In genomic region chr11:83289036-83289435, GRCm38 (mm10) we compare ENCODE assay signal across 26 mouse cellular contexts. TPM values are rescaled to one million over a fixed set of nuclear protein-coding genes. Genes with fewer than 3 reads are reported as not detected.
DNase-seq lines count a peak whose midpoint lies in the region; ATAC-seq and TF ChIP-seq lines count a peak whose summit lies in the region.
"Had no signal": no experiment of that assay in that cellular context is flagged by ENCODE, and none has a peak within 500 bp of the region (broad histone marks: within the 10 kb centered on the region; RNA-seq: fewer than 3 reads in every experiment).

No protein-coding gene starts in this region.

- TF ChIP-seq CTCF in liver, embryonic 14.5 days (IDR thresholded peaks at IDR 0.05; ENCODE audit: low read depth), result 0 out of 2 replicates have a peak, but pooled peaks have one; percentile 10

- H3K4me2 ChIP-seq in liver, embryonic 14.5 days (ENCODE audit: low read depth), result no peak overlapping the region
- no peak overlapping the region for H3K4me2 ChIP-seq in liver, embryonic 12.5 days
- H3K4me2 ChIP-seq: embryonic facial prominence, embryonic 13.5 days; embryonic facial prominence, embryonic 15.5 days; forebrain, embryonic 13.5 days; forebrain, embryonic 15.5 days had no signal

- peak; percentile 29 for DNase-seq in heart, adult 11 months
- no peak for DNase-seq in heart, embryonic 10.5 days (ENCODE audit: low spot score)
- no peak for DNase-seq in liver, embryonic 14.5 days (ENCODE audit: low read depth in 3 of 3, low spot score in 3 of 3)
- DNase-seq in A20 (ENCODE audit: low read depth, low spot score), result peak; percentile 35
- no peak for DNase-seq in cerebellum, adult 11-12 months
- DNase-seq: adrenal gland, adult 8-10 months; adrenal gland, postnatal 14 days; adrenal gland, postnatal 36 days; cerebellum, adult 18-20 months; cerebellum, adult 8-10 months; cerebellum, adult 9-11 months; cerebellum, postnatal 14 days; cerebellum, postnatal 36 days; embryo, embryonic 11 days; forebrain, postnatal 0 days had no signal

- H3K4me1 ChIP-seq in heart, embryonic 10.5 days, result peaks cover 14% of the 10 kb centered on the region
- H3K4me1 ChIP-seq in liver, embryonic 14.5 days (replicated peaks; ENCODE audit: control insufficient read depth in 2 of 2, insufficient read depth in 2 of 2, low read length in 1 of 2), result peaks cover 43 to 47% of the 10 kb centered on the region in 2 experiments
- peaks cover 74% of the 10 kb centered on the region for H3K4me1 ChIP-seq in liver, embryonic 12.5 days

- H3K27ac ChIP-seq in heart, embryonic 10.5 days, result no peak overlapping the region
- no peak overlapping the region for H3K27ac ChIP-seq in liver, embryonic 14.5 days
- no peak overlapping the region for H3K27ac ChIP-seq in liver, embryonic 12.5 days
- H3K27ac ChIP-seq: embryonic facial prominence, embryonic 13.5 days; embryonic facial prominence, embryonic 15.5 days; forebrain, embryonic 10.5 days; forebrain, embryonic 13.5 days; forebrain, embryonic 15.5 days had no signal

- no peak for TF ChIP-seq EP300 in liver, embryonic 14.5 days (IDR thresholded peaks at IDR 0.05; ENCODE audit: low read depth)

- no peaks in the 10 kb centered on the region for H3K27me3 ChIP-seq in heart, embryonic 10.5 days (ENCODE audit: insufficient read depth, poor library complexity, severe bottlenecking)
- H3K27me3 ChIP-seq in liver, embryonic 14.5 days (ENCODE audit: control insufficient read depth, insufficient read depth, low read length), result no peaks in the 10 kb centered on the region
- H3K27me3 ChIP-seq in liver, embryonic 12.5 days (replicated peaks), result peaks cover 4% of the 10 kb centered on the region; the same call in 1 of the 2 replicates
- H3K27me3 ChIP-seq: embryonic facial prominence, embryonic 13.5 days; embryonic facial prominence, embryonic 15.5 days; forebrain, embryonic 13.5 days; forebrain, embryonic 15.5 days had no signal

- no peak for ATAC-seq in liver, embryonic 14.5 days (ENCODE audit: insufficient read depth)
- ATAC-seq in liver, embryonic 12.5 days, result no peak
- ATAC-seq: activated CD4-positive, CD25-positive, alpha-beta regulatory T cell, adult 4 months; forebrain, embryonic 13.5 days; forebrain, embryonic 15.5 days; forebrain, postnatal 0 days; Patski had no signal

- H3K4me3 ChIP-seq in heart, embryonic 10.5 days, result no peak overlapping the region
- H3K4me3 ChIP-seq in liver, embryonic 14.5 days (ENCODE audit: insufficient read depth in 1 of 2, low read depth in 2 of 2, low read length in 2 of 2), result no peak overlapping the region
- H3K4me3 ChIP-seq in liver, embryonic 12.5 days, result no peak overlapping the region
- H3K4me3 ChIP-seq: embryonic facial prominence, embryonic 13.5 days; embryonic facial prominence, embryonic 15.5 days; erythroblast, embryonic 14.5 days; forebrain, embryonic 10.5 days; forebrain, embryonic 13.5 days; forebrain, embryonic 15.5 days had no signal

- 89% methylated on average over 5 of the region's 5 CpGs for WGBS in heart, embryonic 10.5 days
- WGBS in liver, embryonic 14.5 days (ENCODE audit: insufficient replicate concordance), result 86% methylated on average over 5 of the region's 5 CpGs
- 89% methylated on average over 5 of the region's 5 CpGs for WGBS in liver, embryonic 12.5 days (ENCODE audit: insufficient replicate concordance)

- no peak overlapping the region for H3K9ac ChIP-seq in liver, embryonic 14.5 days (replicated peaks)
- no peak overlapping the region for H3K9ac ChIP-seq in liver, embryonic 12.5 days
- H3K9ac ChIP-seq: embryonic facial prominence, embryonic 13.5 days; embryonic facial prominence, embryonic 15.5 days; forebrain, embryonic 13.5 days; forebrain, embryonic 15.5 days; forebrain, postnatal 0 days had no signal

- 0 out of 2 replicates have a peak, but pooled peaks cover under 1% of the 10 kb centered on the region for H3K36me3 ChIP-seq in heart, embryonic 10.5 days
- peaks cover 7% of the 10 kb centered on the region for H3K36me3 ChIP-seq in liver, embryonic 14.5 days (replicated peaks; ENCODE audit: control insufficient read depth, insufficient read depth, low read depth)
- H3K36me3 ChIP-seq in liver, embryonic 12.5 days, result peaks cover 7% of the 10 kb centered on the region
- H3K36me3 ChIP-seq: embryonic facial prominence, embryonic 13.5 days; forebrain, embryonic 15.5 days had no signal

- H3K9me3 ChIP-seq in heart, embryonic 10.5 days, result no peaks in the 10 kb centered on the region
- no peaks in the 10 kb centered on the region for H3K9me3 ChIP-seq in liver, embryonic 14.5 days (ENCODE audit: control insufficient read depth, low read length)
- H3K9me3 ChIP-seq in liver, embryonic 12.5 days (replicated peaks), result no peaks in the 10 kb centered on the region
- H3K9me3 ChIP-seq: embryonic facial prominence, embryonic 13.5 days; embryonic facial prominence, embryonic 15.5 days; forebrain, embryonic 10.5 days; forebrain, embryonic 13.5 days; forebrain, embryonic 15.5 days; G1E had no signal

RNA-seq across cellular contexts. Expression of gene Slfn14, which starts 2.5 kb away (rescaled TPM):
- polyA plus RNA-seq in heart, embryonic 10.5 days (2016; fragmentation: Nextera tagmentation; extraction: Ambion mirVana), result 0.58 and 0.79 TPM in 2 replicates
- polyA plus RNA-seq in liver, embryonic 14.5 days (2012; rRNA removed), result 11.4 and 15.4 TPM in 2 replicates
- 29.3 and 30.4 TPM in 2 replicates for polyA plus RNA-seq in liver, embryonic 14.5 days (2014; fragmentation: Nextera tagmentation; extraction: Ambion mirVana)
- polyA plus RNA-seq in liver, embryonic 12.5 days (2016; fragmentation: Nextera tagmentation; extraction: Ambion mirVana), result 14.5 and 15.6 TPM in 2 replicates
- polyA plus RNA-seq: activated CD4-positive, CD25-positive, alpha-beta regulatory T cell, adult 4 months; C2C12; forebrain, embryonic 15.5 days; forebrain, postnatal 0 days; Patski had no signal

RNA-seq across cellular contexts. Expression of gene Ap2b1, which starts 9.8 kb away (rescaled TPM):
- polyA plus RNA-seq in heart, embryonic 10.5 days (2016; fragmentation: Nextera tagmentation; extraction: Ambion mirVana), result 48.2 and 55.0 TPM in 2 replicates
- 10.5 and 11.7 TPM in 2 replicates for polyA plus RNA-seq in liver, embryonic 14.5 days (2012; rRNA removed)
- 20.9 and 22.3 TPM in 2 replicates for polyA plus RNA-seq in liver, embryonic 14.5 days (2014; fragmentation: Nextera tagmentation; extraction: Ambion mirVana)
- polyA plus RNA-seq in liver, embryonic 12.5 days (2016; fragmentation: Nextera tagmentation; extraction: Ambion mirVana), result 32.8 and 33.4 TPM in 2 replicates

RNA-seq across cellular contexts. Expression of gene Pex12, which starts 13.3 kb away (rescaled TPM):
- polyA plus RNA-seq in heart, embryonic 10.5 days (2016; fragmentation: Nextera tagmentation; extraction: Ambion mirVana), result 9.6 and 11.9 TPM in 2 replicates
- 3.1 and 3.4 TPM in 2 replicates for polyA plus RNA-seq in liver, embryonic 14.5 days (2012; rRNA removed)
- 4.2 and 4.8 TPM in 2 replicates for polyA plus RNA-seq in liver, embryonic 14.5 days (2014; fragmentation: Nextera tagmentation; extraction: Ambion mirVana)
- 8.2 and 8.3 TPM in 2 replicates for polyA plus RNA-seq in liver, embryonic 12.5 days (2016; fragmentation: Nextera tagmentation; extraction: Ambion mirVana)

Comparison
In these comparisons a context has a peak if more than half of its experiments do, and no peak if none do; other contexts are left out.
1. DNase-seq: peak in heart, adult 11 months (single experiment) and A20 (single experiment); none in heart, embryonic 10.5 days (single experiment), liver, embryonic 14.5 days (0 of 3) and cerebellum, adult 11-12 months (single experiment).